Mouse (Mus musculus) MEL (cell line): ENCODE results near the gene Asb2. TPM values are rescaled to one million over a fixed set of nuclear protein-coding genes. Genes with fewer than 3 reads are reported as not detected.

Source experiments
- DNase-seq: peaks from one replicate; pipeline ENCODE4 v3.0.0; 2011; ENCODE audit warnings: low read depth, low spot score
- H3K27ac ChIP-seq: 2 replicates; pipeline ENCODE4 v1.5.1; 2012; ENCODE audit warnings: low read depth, mild to moderate bottlenecking, control low read depth, low read length, moderate library complexity; ENCODE audit not compliant: control insufficient read depth
- H3K27me3 ChIP-seq, 2 experiments: fragments of 150-350 bp in 1 of 2; sonication (generic) in 1 of 2; 2 replicates each; pipeline ENCODE4 v1.6.1; 2012; ENCODE audit warnings: low read length in 2 of 2, mild to moderate bottlenecking in 2 of 2, improper control_type of control experiment in 1 of 2, moderate library complexity in 1 of 2; ENCODE audit not compliant: insufficient read depth in 2 of 2, control insufficient read depth in 1 of 2
- H3K36me3 ChIP-seq, 2 experiments: 2 replicates each; pipeline ENCODE4 v1.6.1; 2012 to 2014; ENCODE audit warnings: low read length in 2 of 2, improper control_type of control experiment in 1 of 2, inconsistent platforms in 1 of 2, mild to moderate bottlenecking in 1 of 2; ENCODE audit not compliant: insufficient read depth in 2 of 2, control insufficient read depth in 1 of 2
- H3K4me1 ChIP-seq, 2 experiments: fragments of 150-350 bp in 1 of 2; sonication (generic) in 1 of 2; 2 replicates each; pipeline ENCODE4 v1.6.1; 2012; ENCODE audit warnings: low read length in 2 of 2, improper control_type of control experiment in 1 of 2, mild to moderate bottlenecking in 1 of 2; ENCODE audit not compliant: insufficient read depth in 2 of 2, control insufficient read depth in 1 of 2
- H3K4me3 ChIP-seq, 2 experiments: fragments of 150-350 bp in 1 of 2; sonication (generic) in 1 of 2; 2 replicates each; pipeline ENCODE4 v1.5.1; 2012; ENCODE audit warnings: low read depth in 2 of 2, low read length in 2 of 2, mild to moderate bottlenecking in 2 of 2, moderate library complexity in 2 of 2, control low read depth in 1 of 2, improper control_type of control experiment in 1 of 2; ENCODE audit not compliant: control insufficient read depth in 1 of 2, insufficient read depth in 1 of 2
- H3K79me2 ChIP-seq: 2 replicates; pipeline ENCODE4 v1.6.1; 2012; ENCODE audit warnings: mild to moderate bottlenecking, low read length, moderate library complexity; ENCODE audit not compliant: control insufficient read depth, poor library complexity, insufficient read depth
- H3K9ac ChIP-seq: 2 replicates; pipeline ENCODE4 v1.6.1; 2012; ENCODE audit warnings: low read depth, mild to moderate bottlenecking, control low read depth, low read length, moderate library complexity; ENCODE audit not compliant: control insufficient read depth, poor library complexity, severe bottlenecking
- H3K9me3 ChIP-seq: fragments of 150-350 bp; sonication (generic); replicated peaks from 2 replicates; pipeline ENCODE4 v1.6.1; 2012; ENCODE audit warnings: mild to moderate bottlenecking, low read length, improper control_type of control experiment, moderate library complexity; ENCODE audit not compliant: insufficient read depth
- CHD1 ChIP-seq: IDR thresholded peaks from 2 replicates; pipeline ENCODE4 v1.6.1; 2012; ENCODE audit warnings: low read depth, mild to moderate bottlenecking, inconsistent platforms, low read length, improper control_type of control experiment
- CTCF ChIP-seq, 3 experiments: IDR thresholded peaks in 2 of 3; conservative IDR thresholded peaks in 1 of 3; 2 replicates each; pipeline ENCODE4 v1.5.1; 2011 to 2012; ENCODE audit warnings: low read length in 3 of 3, low read depth in 2 of 3, mild to moderate bottlenecking in 2 of 3, improper control_type of control experiment in 1 of 3, inconsistent platforms in 1 of 3, mixed read lengths in 1 of 3, moderate library complexity in 1 of 3; ENCODE audit not compliant: control insufficient read depth in 1 of 3, insufficient read depth in 1 of 3, poor library complexity in 1 of 3, severe bottlenecking in 1 of 3
- GABPA ChIP-seq: IDR thresholded peaks from 2 replicates; pipeline ENCODE4 v1.6.1; 2012; ENCODE audit warnings: low read depth, mild to moderate bottlenecking, inconsistent platforms, low read length, improper control_type of control experiment, moderate library complexity
- HCFC1 ChIP-seq: IDR thresholded peaks from 2 replicates; pipeline ENCODE4 v1.6.1; 2012; ENCODE audit warnings: low read depth, mild to moderate bottlenecking, inconsistent platforms, low read length, improper control_type of control experiment, moderate library complexity
- JUND ChIP-seq: IDR thresholded peaks from 2 replicates; pipeline ENCODE4 v1.6.1; 2011; ENCODE audit warnings: low read depth, mild to moderate bottlenecking, improper control_type of control experiment, low read length
- MAFK ChIP-seq: IDR thresholded peaks from 2 replicates; pipeline ENCODE4 v1.6.1; 2011; ENCODE audit warnings: low read depth, mild to moderate bottlenecking, low read length, improper control_type of control experiment, borderline replicate concordance
- MAX ChIP-seq: IDR thresholded peaks from 2 replicates; pipeline ENCODE4 v1.6.1; 2011; ENCODE audit warnings: low read length, improper control_type of control experiment
- MYC ChIP-seq: IDR thresholded peaks from 2 replicates; pipeline ENCODE4 v1.6.1; 2011; ENCODE audit warnings: low read depth, mild to moderate bottlenecking, low read length, improper control_type of control experiment, moderate library complexity
- POLR2A ChIP-seq, 2 experiments: IDR thresholded peaks; 2 replicates each; pipeline ENCODE4 v1.6.1; 2011 to 2012; ENCODE audit warnings: low read length in 2 of 2, mild to moderate bottlenecking in 2 of 2, control low read depth in 1 of 2, improper control_type of control experiment in 1 of 2, low read depth in 1 of 2, moderate library complexity in 1 of 2; ENCODE audit not compliant: control insufficient read depth in 1 of 2, insufficient read depth in 1 of 2, poor library complexity in 1 of 2
- POLR2AphosphoS5 ChIP-seq: IDR thresholded peaks from 2 replicates; pipeline ENCODE4 v1.6.1; 2012; ENCODE audit warnings: low read depth, borderline replicate concordance, mild to moderate bottlenecking, inconsistent platforms, low read length, moderate library complexity, mixed read lengths
- RAD21 ChIP-seq: IDR thresholded peaks from 2 replicates; pipeline ENCODE4 v1.6.1; 2011; ENCODE audit warnings: mild to moderate bottlenecking, low read depth, low read length, improper control_type of control experiment
- RCOR1 ChIP-seq: IDR thresholded peaks from 2 replicates; pipeline ENCODE4 v1.6.1; 2012; ENCODE audit warnings: low read depth, mild to moderate bottlenecking, inconsistent platforms, low read length, improper control_type of control experiment
- SMC3 ChIP-seq: IDR thresholded peaks from 2 replicates; pipeline ENCODE4 v1.6.1; 2011; ENCODE audit warnings: low read depth, low read length, improper control_type of control experiment
- TAL1 ChIP-seq: IDR thresholded peaks from 2 replicates; pipeline ENCODE4 v1.6.1; 2012; ENCODE audit warnings: mild to moderate bottlenecking, inconsistent platforms, low read length, moderate library complexity, mixed read lengths
- TCF12 ChIP-seq: IDR thresholded peaks from 2 replicates; pipeline ENCODE4 v1.6.1; 2014; ENCODE audit warnings: low read depth, mild to moderate bottlenecking, inconsistent platforms, low read length, improper control_type of control experiment, moderate library complexity
- ZC3H11A ChIP-seq: IDR thresholded peaks from 2 replicates; pipeline ENCODE4 v1.6.1; 2012; ENCODE audit warnings: low read depth, mild to moderate bottlenecking, inconsistent platforms, low read length, improper control_type of control experiment
- polyA plus RNA-seq, 2 experiments: library from polyadenylated mRNA; stranded (reverse) in 1 of 2; unstranded in 1 of 2; fragments of >175 nt in 1 of 2; fragments of >200 nt in 1 of 2; gene quantifications; 2 replicates each; pipeline versions ENCODE4 v1.2.1 to v1.2.4; 2012; ENCODE audit warnings: low replicate concordance in 2 of 2, low read depth in 1 of 2; ENCODE audit not compliant: insufficient read length in 2 of 2, insufficient read depth in 1 of 2, missing spikeins in 1 of 2
- total RNA-seq: library from RNA; depleted of rRNA; stranded (reverse); fragments of 300-350 nt; gene quantifications from 2 replicates; pipeline ENCODE4 v1.2.3, GENCODE M21; 2012

Gene Asb2
- total and polyA plus RNA-seq, 3 experiments = 0.18 TPM; not detected in 2

GRCm38 (mm10) chr12:103352735-103353134 is 3.1 kb downstream of the Asb2 start:
- no peak for TF ChIP-seq RCOR1
- no peak for TF ChIP-seq MYC
- TF ChIP-seq MAFK = no peak
- TF ChIP-seq TAL1 = no peak
- TF ChIP-seq POLR2A (IDR thresholded peaks at IDR 0.05; ENCODE audit: control insufficient read depth in 1 of 2, insufficient read depth in 1 of 2, low read depth in 1 of 2, low read length in 2 of 2, poor library complexity in 1 of 2) = no peak
- no peak for TF ChIP-seq GABPA
- TF ChIP-seq RAD21 = no peak
- TF ChIP-seq TCF12 = no peak
- TF ChIP-seq ZC3H11A = no peak
- TF ChIP-seq JUND = no peak
- TF ChIP-seq, all 39 proteins: peak for 0
- Histone ChIP-seq H3K9ac (no peak overlapping the region), H3K36me3 (no peaks in the 10 kb centered on the region), H3K27me3 (peaks cover 3 to 11% of the 10 kb centered on the region in 2 experiments), H3K4me1 (no peaks in the 10 kb centered on the region), H3K79me2 (no peaks in the 10 kb centered on the region), H3K4me3 (no peak overlapping the region), H3K27ac (no peak overlapping the region), H3K9me3 (no peaks in the 10 kb centered on the region)
- DNase-seq = no peak

- TF ChIP-seq ZC3H11A (peak; percentile 60), POLR2AphosphoS5 (no peak), CHD1 (no peak), GABPA (no peak), MAX (peak; percentile 81), RAD21 (peak; percentile 86), HCFC1 (no peak), CTCF (IDR thresholded peaks at IDR 0.05 in 2 of 3, conservative IDR thresholded peaks at IDR 0.05 in 1 of 3; ENCODE audit: control insufficient read depth in 1 of 3, insufficient read depth in 1 of 3, low read depth in 2 of 3, low read length in 3 of 3, poor library complexity in 1 of 3, severe bottlenecking in 1 of 3) (peak; percentile 84 to 97 (median 90)), MYC (peak; percentile 94), SMC3 (peak; percentile 90)
- DNase-seq = peak; percentile 80
Observed at GRCm38 (mm10) chr12:103348506-103348905, 7.3 kb downstream of the Asb2 start.

More at GRCm38 (mm10) chr12:103348506-103348905, 7.3 kb downstream of the Asb2 start:
- H3K9me3 ChIP-seq = no peaks in the 10 kb centered on the region
- H3K36me3 ChIP-seq = peaks cover 0 to 4% of the 10 kb centered on the region in 2 experiments; a peak in 2 of 4 replicates
- no peak overlapping the region for H3K9ac ChIP-seq
- H3K4me1 ChIP-seq = peaks cover 0 to 8% of the 10 kb centered on the region in 2 experiments; a peak in 2 of 4 replicates
- no peak overlapping the region for H3K4me3 ChIP-seq
- no peaks in the 10 kb centered on the region for H3K27me3 ChIP-seq
- H3K79me2 ChIP-seq = no peaks in the 10 kb centered on the region
- H3K27ac ChIP-seq = no peak overlapping the region
